Mouse (Mus musculus) fibroblast of lung, adult 2 months (primary cell): ENCODE measurements around the gene Ptprg.

Experiments used
- DNase-seq: peaks from one replicate; pipeline ENCODE4 v3.0.0-alpha.2; 2011; ENCODE audit warnings: low read depth

The Ptprg gene

DNA sequence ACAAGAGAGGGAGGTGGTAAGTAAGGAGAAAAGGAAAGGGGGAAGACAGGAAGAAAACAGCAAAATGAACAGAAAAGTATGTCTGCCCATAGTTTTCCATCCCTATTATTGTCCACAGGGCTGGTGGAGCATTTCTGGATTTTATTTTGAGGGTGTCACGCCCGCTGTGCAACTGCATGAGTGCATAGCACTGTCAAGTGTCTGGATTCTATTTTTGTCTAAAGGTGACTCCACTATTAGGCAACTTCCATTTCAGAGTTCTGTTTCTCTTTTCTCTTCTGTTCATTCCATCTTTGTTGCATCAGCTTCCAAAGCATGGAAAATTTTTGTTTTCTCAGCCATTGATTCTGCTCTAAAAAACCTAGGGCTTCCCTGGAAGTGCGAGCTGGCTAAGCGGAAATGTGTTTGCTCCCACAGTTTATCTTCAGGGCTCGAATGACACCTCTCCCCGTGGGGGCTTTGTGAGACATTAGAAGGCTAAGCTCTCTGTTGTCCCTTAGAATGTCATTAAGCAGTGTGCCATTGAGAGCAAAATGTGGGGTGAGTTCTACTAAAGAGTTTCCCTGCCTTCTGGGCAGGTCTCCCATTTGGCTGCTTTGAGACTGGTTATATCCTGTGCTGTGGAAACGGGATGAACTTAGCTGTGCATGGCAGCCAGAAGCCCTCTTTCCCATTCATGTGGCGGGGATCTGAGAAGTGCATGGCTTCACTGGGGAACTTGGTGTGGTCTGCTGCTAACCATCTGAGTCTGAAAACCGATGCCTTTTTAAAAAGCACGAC, 330.0 kb downstream of the Ptprg start:
- DNase-seq: no peak

DNA sequence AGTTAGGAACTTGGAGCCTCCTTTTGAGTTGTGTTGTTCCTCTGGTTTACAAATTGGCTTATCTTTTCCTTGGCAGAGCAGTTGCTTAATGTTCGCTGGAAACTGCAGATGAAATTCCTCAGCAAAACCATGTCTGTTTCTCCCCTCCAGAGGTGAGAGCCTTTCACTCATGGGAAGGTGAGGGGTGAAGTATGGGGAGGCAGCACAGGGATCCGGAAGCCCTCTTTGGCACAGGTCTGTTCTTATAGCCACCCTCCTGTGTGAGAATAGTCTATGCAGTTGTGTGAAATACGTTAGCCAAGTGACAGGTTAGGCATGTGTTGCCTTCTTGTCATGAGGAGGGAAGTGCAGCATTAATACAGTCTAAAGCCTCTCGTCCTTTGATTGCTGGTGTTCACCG, 330.7 kb downstream of the Ptprg start:
- no peak for DNase-seq

DNA sequence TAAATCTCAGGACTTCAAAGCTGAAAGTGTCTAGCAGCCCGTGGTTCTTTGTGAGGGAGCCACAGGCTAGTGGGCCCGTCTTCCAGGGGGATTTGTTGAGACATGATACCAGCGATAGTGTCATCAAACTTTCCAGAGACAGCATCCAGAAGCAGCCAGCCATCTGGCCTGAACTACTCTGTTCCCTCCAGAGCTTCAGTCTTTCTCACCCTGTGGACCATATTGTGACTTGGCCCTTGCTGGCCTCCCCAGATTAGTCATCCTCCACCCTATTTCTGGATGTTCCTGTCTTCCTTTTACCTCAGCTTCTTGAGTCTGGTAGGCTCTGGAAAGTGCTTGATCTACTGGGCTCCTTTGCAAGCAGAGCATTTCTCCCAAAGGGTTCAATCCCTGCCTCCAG, 333.1 kb downstream of the Ptprg start:
- DNase-seq: no peak

DNA sequence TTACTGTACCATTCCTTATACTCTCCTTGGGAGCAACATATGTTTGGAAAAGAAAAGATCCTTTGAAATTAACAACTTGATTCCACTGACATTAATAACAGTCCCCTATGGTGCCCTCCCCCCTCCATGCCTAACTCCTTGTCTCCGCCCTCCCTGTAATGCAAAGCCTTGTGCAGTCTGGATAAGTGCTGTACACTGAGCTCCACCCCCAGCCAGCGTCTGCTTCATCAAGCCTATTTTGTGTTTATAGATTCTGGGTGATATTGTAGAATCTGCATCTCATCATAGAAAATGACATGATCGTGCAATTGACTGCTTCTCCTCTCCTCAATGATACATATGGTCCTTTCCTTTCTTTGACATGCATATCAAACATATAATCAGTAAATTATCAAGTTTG, 337.6 kb downstream of the Ptprg start:
- DNase-seq: no peak

DNA sequence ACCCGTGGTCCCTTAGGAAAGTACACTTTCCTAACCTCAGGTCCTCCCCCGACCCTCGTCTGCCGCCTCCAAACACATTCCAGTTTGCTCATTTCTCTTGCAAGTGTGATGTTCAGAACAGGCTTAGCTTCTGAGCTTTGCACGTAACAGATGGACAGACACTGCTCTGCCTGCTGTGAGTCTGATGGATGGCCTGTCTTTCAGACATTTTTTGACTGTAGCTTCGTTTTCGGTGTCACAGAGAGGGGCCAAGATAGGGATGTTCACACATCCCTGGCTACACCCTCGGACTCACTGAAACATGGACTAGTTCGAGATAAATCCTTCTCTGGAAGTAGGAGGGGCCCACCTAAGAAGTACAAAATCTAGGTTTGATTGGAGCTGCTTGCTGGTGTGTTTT, 339.3 kb downstream of the Ptprg start:
- no peak for DNase-seq

DNA sequence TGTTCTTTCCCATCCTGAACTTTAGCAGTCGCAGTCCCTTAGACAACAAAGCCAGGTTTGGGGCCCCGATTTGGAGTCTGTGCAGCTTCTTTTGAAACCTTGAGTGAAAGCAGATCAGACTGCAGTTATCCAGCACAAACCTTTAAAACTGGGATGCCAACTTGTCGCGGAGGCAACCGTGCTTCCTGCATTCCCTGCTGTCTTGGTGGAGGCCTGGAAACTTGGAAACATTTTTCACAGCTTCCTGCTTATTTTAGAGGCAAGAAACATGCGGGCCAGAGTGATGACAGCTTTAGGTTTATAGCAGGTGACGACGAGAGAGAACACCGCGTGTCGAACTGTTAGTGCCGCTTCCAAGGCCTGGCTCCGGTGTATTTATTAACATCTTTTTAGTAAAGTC, 342.2 kb downstream of the Ptprg start:
- DNase-seq: no peak

DNA sequence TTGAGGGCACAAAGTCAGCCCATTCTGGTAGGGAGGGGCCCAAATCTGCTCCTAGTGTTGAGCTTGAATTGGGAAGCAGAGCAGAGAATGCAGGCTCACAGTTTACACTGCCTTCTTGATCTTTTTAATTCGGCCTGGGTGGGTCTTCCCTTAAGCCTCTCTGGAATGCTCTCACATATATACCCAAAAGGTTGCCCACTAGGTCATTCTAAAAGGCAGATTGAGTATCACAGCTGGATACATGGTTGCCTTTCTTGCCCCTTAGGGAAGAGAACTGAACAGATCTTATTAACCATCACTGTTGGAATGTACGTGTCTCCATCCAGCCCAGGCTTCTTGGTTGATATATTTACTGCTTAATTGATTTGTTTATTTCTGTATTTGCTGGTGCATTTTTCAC, 349.5 kb downstream of the Ptprg start:
- no peak for DNase-seq

DNA sequence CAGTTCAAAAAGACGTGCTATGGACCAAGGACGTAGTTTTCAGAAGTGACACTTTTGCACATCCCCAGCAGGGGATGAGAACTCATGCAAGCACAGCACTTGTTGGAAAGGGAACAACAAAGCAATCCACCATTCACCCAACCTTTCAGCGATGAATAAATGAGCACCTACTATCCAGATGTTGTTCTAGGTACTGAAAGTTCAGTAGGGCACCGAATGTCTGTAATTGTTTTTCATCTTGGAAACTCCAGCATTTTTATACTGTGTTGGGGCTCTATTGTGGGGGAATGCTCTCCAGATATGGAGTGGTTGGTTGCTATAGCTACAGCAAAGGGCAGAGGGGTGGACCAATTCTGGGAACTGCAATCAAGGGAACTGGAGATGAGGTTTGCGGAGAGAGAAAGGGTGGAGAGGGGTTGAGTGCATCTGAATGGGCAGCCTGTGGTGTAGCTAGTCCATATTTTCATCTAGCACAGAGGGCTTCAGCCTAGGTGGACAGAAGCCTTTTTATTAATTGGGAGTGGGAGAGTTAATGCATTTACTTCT, 352.9 kb downstream of the Ptprg start:
- no peak for DNase-seq

DNA sequence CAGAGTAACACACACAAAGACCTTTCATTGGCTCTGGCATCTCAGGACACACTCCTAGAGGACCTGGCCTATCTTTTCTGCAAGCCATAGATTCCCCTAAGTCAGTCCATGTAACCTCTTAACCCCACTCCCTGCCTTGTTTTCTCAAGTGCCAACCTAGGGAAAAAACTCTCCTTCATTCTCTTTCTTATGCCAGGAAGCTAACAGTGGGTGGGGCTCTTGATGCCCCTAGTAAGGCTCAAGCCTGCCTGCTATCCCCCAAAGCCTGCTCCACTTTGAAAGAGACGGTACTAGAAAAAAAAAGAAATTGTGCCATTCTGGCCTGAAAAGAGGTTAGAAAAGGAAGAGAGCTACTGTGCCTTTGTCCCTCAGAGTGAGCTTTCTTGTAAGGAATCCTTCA, 358.9 kb downstream of the Ptprg start:
- no peak for DNase-seq

DNA sequence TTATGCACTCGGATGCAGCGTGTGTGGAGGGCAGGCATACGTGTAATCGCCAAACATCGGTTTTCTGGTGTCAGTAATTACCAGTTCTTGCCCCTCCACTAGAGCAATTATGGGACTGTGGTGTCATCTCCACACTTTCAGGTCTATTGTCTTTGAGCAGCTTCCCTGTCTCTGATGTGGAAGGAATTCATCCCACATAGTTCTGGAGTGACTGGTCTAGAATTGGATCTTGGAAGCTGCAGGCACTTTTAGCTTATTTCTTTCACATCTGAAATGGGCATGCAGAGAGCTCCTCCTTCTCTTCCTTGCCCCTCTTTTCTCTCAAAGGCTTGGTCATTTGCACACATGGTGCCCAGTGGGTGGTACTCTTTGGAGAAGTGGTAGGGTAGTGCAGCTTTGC, 363.9 kb downstream of the Ptprg start:
- DNase-seq: no peak

DNA sequence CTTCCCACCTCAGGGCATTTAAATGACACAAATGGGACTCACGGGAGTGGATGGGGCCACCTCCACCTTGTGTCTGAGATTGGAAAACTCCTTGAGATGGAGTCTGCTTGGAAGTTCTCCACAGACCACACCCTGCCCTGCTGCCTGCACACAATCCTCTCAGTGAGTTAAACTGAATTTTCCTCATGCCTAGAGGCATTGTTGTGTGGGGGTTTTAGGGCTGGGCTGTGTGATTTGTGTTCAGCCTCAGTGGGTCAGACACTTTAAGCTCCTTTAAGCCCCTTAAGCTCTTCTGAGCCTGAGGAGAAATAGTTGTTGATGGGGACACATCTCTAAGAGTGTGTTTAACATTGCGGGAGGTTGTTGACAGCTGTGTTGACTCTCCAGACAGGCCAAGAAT, 375.2 kb downstream of the Ptprg start:
- DNase-seq: no peak

DNA sequence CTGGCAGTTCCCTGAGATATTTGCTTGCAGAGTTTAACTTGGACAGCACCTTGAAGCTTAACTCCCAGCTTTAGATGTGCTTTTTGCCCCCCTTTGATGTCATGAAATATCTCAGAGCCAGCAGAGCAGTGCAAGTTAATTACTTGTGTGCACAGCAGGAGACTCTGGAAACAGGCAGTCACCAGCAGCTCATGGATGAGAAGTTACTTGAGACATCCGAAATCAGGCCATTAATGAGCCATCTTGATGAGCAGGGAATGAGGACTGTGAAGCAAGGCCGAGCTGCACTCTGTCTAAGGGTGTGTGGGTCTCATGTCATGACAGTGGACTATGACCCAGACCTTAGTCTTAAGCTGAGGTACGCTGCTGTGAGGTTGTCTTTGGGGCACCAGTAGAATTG, 379.2 kb downstream of the Ptprg start:
- no peak for DNase-seq

DNA sequence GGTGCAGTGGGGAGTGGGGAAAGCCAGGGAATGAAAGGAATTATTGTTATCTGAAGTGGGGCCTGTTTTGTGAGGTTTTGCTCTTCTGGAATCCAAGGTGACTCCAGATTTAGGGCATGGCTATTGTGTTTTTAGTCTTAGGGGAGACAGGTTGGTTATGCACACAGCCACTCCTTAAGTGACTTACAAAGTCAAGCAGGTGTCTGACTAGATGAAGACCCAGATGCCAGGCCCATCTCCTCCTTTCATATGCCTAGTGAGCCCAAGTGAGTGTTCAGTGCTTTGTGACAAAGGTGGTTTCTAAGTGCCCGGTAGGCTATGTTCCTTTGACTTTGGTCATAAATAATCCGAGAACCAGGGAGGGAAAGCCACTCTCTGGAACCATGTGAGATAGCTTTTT, 381.2 kb downstream of the Ptprg start:
- no peak for DNase-seq

DNA sequence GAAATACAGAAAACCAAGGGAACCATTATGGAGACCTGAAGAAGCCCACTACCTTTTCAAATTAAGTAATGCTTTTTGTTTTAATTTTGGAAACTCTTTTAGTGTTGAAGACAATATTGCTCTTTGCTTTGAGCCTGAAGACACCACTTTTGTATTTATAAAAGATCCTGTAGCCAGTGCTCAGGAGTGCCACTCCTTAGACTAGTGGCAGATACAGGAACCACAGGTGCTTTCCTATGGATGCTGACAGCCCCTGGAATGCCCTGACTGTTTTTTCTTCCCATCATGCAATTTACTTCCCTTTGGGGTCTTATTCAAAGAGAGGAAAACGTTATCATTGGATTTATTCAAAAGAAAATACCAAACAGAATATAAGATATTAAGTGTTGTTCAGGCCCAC, 381.9 kb downstream of the Ptprg start:
- DNase-seq: no peak

DNA sequence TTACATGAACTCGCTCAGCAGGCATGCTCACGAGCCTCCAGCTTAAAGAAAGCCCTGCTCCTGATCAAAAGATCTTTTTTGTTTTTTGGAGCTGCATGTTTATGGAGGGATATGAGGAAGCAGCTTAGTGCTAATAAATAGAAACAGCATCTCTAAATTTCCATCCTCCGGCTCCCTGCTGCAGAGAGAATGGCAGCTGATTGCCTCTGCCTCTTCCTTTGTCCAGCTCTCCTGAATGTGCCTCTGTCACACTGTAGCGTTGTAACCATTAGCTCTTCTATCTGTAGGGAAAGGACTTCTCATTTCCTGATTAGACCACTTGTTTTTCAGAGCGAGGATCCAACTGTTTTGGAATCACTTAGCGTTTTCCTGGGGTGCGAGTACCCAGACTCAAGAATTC, 382.4 kb downstream of the Ptprg start:
- DNase-seq: no peak

DNA sequence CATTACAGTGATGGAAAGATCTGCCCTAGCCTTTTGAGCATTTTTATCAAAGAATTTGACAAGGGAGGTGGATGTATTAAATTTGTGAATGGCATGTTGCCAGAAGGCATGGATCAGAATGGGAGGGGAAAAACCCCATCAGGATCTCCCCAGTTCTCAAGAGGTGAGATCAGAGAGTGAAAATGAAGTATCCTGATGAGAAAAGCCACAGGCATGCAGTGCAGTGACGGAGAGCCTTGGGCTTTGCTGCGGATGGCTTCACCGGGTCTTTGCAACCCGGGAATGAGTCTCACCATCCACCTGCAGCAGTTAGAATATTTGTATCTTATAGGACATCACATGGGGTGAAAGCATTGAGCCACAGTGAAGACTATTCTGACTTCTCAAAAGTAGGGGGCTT, 385.6 kb downstream of the Ptprg start:
- DNase-seq: no peak

DNA sequence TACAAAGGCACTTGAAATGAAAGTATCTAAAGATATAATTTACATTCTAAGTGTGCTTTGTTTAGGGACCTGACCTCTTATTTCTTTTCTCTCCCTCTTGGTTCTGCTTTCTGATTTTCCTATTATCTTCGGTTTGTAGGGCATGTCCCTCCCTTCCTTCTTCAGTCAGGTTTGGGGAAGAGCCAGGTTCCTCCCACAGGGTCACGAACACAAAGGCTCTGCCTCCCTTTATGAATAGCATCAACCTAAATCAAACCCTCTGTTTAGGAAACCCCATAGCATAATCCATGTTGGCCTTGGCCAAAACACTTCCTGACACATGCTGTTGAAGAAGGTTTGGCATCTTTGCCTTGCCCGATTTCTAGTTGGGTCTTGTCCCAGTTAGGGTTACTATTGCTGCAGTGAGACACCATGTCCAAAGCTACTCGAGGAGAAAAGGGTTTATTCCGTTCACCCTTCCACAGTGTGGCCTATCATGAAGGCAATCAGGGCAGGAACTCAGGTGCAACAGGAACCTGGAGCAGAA, 388.7 kb downstream of the Ptprg start:
- DNase-seq: no peak

DNA sequence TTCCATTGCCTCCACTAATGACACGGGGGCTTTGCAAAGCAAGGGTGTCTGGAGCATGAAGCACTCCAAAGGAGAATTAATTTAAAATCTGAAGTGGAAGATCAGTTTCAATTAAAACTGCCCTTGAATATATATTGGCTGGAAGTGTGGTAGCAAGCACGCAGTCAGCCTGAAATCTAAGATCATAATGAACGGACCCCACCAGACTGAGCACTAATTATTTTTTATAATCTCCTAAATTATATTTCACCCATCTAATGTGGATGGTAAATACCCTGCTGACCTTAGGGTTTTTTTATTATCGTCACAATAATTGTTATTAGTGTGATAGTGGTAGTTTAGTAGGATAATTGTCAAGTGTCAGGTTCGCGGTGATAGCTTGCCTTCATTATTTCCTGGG, 397.0 kb downstream of the Ptprg start:
- DNase-seq: no peak

DNA sequence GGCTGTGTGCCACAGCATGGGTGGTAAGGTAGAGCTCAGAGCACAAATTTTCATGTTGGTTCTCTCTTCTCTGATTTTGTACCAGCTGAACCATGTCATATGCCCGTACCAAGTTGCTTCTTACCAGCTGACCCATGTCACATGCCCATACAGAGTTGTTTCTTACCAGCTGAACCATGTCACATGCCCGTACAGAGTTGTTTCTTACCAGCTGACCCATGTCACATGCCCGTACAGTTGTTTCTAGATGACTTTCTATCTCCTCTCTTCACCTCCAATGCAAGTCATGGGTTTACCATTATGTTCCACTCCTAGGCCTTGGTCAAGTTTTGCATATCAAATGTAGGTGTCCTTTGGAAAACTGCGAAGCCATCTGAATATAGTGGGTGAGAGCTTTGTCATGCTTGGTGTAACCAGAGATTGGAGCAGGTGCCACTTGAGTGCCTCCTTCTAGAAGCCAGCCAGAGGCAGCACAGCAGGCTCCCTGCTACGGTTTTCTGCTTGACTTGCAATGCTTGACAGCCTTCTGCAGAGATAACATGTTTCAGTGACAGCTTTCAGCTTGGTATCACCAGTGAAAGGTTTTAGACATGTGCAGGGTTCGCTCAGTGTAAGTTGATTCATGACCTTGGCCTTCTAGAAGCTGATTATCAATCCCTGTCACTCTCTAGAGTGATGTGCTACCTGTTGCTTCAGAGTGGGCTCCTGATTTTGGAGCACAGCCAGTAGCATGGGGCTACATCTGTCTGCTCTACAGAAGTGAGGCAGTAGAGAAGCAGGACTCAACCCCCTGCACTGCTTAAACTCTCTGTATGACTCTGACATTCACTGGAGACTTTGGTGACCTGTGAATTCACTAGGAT, 401.9 kb downstream of the Ptprg start:
- no peak for DNase-seq

DNA sequence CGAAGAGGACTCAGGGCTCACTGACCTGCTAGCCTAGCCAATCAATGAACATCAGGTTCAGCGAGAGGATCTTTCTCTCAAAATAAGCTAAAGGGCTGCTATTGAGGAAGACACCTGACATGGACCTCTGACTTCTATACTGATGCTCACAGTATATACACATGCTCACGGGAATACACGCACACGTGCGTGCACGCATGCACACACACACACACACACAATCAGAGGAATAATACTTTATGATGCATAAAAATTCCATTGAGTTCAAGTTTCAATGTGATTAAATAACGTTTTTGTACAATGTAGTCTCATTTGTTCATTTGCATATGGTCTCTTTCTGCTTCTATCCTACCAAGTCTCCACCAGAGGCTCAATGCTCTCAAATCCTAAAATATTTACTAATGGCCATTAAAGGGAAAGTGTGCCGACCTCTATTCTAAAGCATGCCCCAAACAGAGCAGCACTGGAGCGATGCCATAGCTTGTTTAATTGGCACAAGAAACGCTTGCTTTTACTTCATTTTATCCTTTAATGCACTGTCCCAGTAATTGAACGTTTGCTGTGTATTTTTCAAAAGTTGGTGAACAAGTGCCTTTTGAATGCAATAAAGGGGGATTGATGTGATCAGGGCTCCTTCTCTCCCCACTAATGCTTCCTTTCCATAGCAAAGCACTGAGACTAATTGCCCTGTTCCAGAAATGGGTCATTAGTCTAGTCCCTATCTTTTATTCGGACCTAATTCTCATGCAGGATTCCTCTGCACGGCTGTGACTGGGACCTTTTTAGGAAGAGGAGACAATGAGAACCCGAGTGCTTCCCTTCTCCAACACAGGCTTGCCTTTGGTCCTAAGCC, 407.2 kb downstream of the Ptprg start:
- no peak for DNase-seq

DNA sequence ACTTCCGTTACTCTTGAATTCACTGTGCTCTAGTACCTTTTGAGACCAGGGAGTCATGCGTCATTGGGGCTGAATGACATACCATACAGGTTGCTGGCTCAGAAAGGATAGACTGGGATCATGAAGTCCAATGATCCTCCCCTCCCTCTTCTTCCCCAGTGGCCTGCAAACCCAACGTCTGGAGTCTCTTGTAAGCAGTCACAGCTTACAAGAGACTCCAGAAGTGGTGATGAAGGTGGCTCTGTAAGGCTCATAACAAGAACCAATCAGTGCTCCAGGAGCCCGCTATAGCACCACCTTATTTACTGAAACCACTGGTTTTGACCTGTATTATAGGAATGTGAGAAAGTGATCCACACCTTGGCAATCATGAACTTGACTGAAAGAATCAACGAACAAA, 408.8 kb downstream of the Ptprg start:
- DNase-seq: no peak

DNA sequence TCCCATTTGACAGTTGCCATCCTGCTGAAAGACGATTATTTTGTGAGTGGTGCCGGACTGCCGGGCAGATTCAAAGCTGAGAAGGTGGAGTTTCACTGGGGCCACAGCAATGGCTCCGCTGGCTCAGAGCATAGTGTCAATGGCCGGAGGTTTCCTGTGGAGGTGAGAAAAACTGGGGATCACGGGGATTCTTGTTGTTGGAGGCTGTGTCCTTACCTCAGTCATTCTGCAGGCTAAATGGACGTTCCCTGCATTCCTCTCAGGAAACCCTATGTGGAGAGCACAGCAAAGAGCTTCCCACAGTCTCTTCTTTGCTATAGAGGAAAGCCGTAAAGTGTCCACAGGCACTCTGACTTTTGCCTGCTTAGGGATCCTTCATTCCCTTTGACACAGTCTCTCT, 409.2 kb downstream of the Ptprg start:
- no peak for DNase-seq
